Mouse (Mus musculus): ENCODE measurements around the gene Slc22a17. TPM values are rescaled to one million over a fixed set of nuclear protein-coding genes. Genes with fewer than 3 reads are reported as not detected.

The Slc22a17 gene
- total RNA-seq, 1 experiment = 5.2 TPM

DNA sequence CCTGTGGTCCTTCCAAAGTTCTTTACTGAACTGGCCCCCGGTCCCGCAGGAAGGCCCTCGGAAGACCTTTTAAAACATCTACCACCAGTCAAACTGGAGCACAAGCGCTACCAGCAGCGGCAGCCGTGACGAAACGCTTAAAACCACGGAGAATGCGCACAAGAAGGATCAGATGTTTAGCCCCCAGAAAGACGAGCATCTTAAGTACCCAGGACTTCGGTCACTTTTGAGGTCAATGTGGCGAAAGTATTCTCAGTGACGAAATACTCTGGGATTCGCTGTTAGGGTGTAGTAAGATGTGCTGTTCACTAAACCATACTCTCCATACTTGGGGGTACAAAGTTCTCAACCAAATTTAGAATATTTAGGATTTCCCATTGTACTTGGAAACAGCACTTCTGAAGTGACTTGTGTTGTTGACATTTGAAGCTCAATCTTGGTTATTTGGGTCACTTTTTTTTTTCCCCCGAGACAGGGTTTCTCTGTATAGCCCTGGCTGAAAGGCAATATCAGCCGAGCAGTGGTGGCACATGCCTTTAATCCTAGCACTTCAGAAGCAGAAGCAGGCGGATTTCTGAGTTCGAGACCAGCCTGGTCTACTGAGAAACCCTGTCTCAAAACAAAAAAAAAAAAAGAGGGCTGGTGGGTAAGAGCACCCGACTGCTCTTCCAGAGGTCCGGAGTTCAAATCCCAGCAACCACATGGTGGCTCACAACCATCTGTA lies 48.5 kb downstream of the Slc22a17 start:
- TF ChIP-seq MAFK (IDR thresholded peaks at IDR 0.05; ENCODE audit: insufficient read depth, low read depth, low read length) (no peak), HCFC1 (IDR thresholded peaks at IDR 0.05; ENCODE audit: borderline replicate concordance, insufficient read depth, low read length) (no peak), CHD2 (IDR thresholded peaks at IDR 0.05; ENCODE audit: low read depth, low read length) (no peak), ZNF384 (IDR thresholded peaks at IDR 0.05; ENCODE audit: low read depth, low read length) (no peak), ZC3H11A (IDR thresholded peaks at IDR 0.05; ENCODE audit: borderline replicate concordance, low read depth, low read length) (no peak)
- peak overlapping the region; percentile 88 to 94 for H3K4me3 ChIP-seq (ENCODE audit: insufficient read depth in 1 of 2, low read depth in 1 of 2, low read length in 2 of 2, poor library complexity in 1 of 2, severe bottlenecking in 1 of 2)
- H3K4me1 ChIP-seq (ENCODE audit: control insufficient read depth in 2 of 2, insufficient read depth in 2 of 2, low read length in 2 of 2, poor library complexity in 1 of 2) = 0 out of 4 replicates have a peak, but pooled peaks cover 0 to 2% of the 10 kb centered on the region in 2 experiments
- H3K9me3 ChIP-seq (ENCODE audit: control insufficient read depth, insufficient read depth, low read depth, low read length) = no peaks in the 10 kb centered on the region
- H3K9ac ChIP-seq (ENCODE audit: insufficient read depth, low read depth, low read length, poor library complexity, severe bottlenecking) = peak overlapping the region; percentile 66
- no peaks in the 10 kb centered on the region for H3K36me3 ChIP-seq (ENCODE audit: control insufficient read depth, insufficient read depth, low read length, poor library complexity, severe bottlenecking)
- DNase-seq (ENCODE audit: low read depth, low spot score) = no peak
- H3K27ac ChIP-seq (ENCODE audit: insufficient read depth, low read depth, low read length, poor library complexity, severe bottlenecking) = no peak overlapping the region
- in situ Hi-C loops (cut with MboI; ENCODE audit: low sequenced_read_pairs in 2 of 2, unreplicated experiment in 2 of 2) = no loop called here

DNA sequence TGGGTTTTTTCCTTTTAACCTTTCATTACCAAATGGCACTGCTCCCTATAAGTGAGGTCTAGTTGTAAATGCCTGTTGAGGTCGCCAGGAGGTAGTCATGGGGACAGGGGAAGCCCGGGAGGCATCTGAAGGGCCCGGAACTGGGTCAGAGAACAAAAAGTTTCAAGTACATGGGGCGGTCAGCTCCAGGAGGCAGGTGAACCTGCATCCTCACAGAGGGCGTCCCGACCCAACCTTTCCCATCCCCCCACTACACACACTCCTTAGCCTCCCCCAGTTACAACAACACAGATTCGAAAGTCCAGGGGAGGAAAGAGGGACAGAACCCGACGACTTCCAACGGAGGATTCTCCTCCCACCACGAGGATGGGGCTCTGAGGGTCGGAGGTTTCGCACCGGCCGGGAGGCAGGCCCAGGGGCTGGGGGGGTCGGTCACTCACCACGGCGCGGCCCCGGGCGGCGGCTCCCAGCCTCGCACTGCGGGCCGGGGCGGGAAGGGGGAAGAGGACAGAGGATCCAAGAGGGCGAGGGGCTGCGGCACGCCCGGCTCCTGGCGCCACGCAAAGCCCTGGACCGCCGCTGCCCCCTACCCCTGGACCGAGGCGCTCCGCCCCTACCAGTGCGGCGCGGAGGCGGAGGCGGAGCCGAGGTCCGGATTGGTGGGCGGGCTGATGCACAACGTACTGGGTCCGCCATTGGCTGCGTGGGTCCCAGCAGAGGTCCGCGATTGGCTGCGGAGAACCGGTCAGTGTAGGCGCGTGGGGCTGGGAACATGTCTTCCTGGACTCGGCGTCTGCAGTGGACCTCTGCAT lies 49.2 kb downstream of the Slc22a17 start:
- DNase-seq (ENCODE audit: low read depth, low spot score) = peak; percentile 64
- no peak for TF ChIP-seq ZC3H11A (IDR thresholded peaks at IDR 0.05; ENCODE audit: borderline replicate concordance, low read depth, low read length)
- TF ChIP-seq CHD2 (IDR thresholded peaks at IDR 0.05; ENCODE audit: low read depth, low read length) = no peak
- TF ChIP-seq MAFK (IDR thresholded peaks at IDR 0.05; ENCODE audit: insufficient read depth, low read depth, low read length) = no peak
- TF ChIP-seq HCFC1 (IDR thresholded peaks at IDR 0.05; ENCODE audit: borderline replicate concordance, insufficient read depth, low read length) = no peak
- TF ChIP-seq ZNF384 (IDR thresholded peaks at IDR 0.05; ENCODE audit: low read depth, low read length) = no peak
- Histone ChIP-seq H3K36me3 (ENCODE audit: control insufficient read depth, insufficient read depth, low read length, poor library complexity, severe bottlenecking) (no peaks in the 10 kb centered on the region), H3K9ac (ENCODE audit: insufficient read depth, low read depth, low read length, poor library complexity, severe bottlenecking) (peak overlapping the region; percentile 81), H3K9me3 (ENCODE audit: control insufficient read depth, insufficient read depth, low read depth, low read length) (no peaks in the 10 kb centered on the region), H3K4me3 (ENCODE audit: insufficient read depth in 1 of 2, low read depth in 1 of 2, low read length in 2 of 2, poor library complexity in 1 of 2, severe bottlenecking in 1 of 2) (peak overlapping the region; percentile 88 to 94), H3K4me1 (ENCODE audit: control insufficient read depth in 2 of 2, insufficient read depth in 2 of 2, low read length in 2 of 2, poor library complexity in 1 of 2) (0 out of 4 replicates have a peak, but pooled peaks cover 0 to 2% of the 10 kb centered on the region in 2 experiments), H3K27ac (ENCODE audit: insufficient read depth, low read depth, low read length, poor library complexity, severe bottlenecking) (no peak overlapping the region)
- in situ Hi-C loops (cut with MboI; ENCODE audit: low sequenced_read_pairs in 2 of 2, unreplicated experiment in 2 of 2) = no loop called here

DNA sequence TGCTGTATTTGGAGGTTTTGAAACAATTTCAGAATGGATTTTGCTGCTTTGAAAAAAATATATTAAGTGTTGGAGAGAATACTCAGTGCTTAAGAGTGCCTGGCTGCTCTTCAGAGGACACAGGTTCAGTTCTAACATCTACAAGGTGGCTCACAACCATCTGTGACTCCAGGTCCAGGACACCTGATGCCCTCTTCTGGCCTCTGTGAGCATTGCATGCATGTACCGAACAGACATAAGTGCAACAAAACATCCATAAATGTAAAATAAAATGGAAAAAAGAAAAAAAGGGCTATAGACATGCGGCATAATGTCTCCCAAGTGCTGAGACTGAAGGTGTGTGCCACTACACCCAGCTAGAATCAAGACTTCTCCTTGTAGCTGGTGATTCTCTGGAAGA lies 52.4 kb downstream of the Slc22a17 start:
- Histone ChIP-seq H3K9ac (ENCODE audit: insufficient read depth, low read depth, low read length, poor library complexity, severe bottlenecking) (no peak overlapping the region), H3K9me3 (ENCODE audit: control insufficient read depth, insufficient read depth, low read depth, low read length) (no peaks in the 10 kb centered on the region), H3K27ac (ENCODE audit: insufficient read depth, low read depth, low read length, poor library complexity, severe bottlenecking) (no peak overlapping the region), H3K4me1 (ENCODE audit: control insufficient read depth in 2 of 2, insufficient read depth in 2 of 2, low read length in 2 of 2, poor library complexity in 1 of 2) (no peaks in the 10 kb centered on the region), H3K4me3 (ENCODE audit: insufficient read depth in 1 of 2, low read depth in 1 of 2, low read length in 2 of 2, poor library complexity in 1 of 2, severe bottlenecking in 1 of 2) (no peak overlapping the region), H3K36me3 (ENCODE audit: control insufficient read depth, insufficient read depth, low read length, poor library complexity, severe bottlenecking) (peaks cover 9% of the 10 kb centered on the region)
- no peak for DNase-seq (ENCODE audit: low read depth, low spot score)
- TF ChIP-seq ZNF384 (IDR thresholded peaks at IDR 0.05; ENCODE audit: low read depth, low read length) (no peak), ZC3H11A (IDR thresholded peaks at IDR 0.05; ENCODE audit: borderline replicate concordance, low read depth, low read length) (0 out of 2 replicates have a peak, but pooled peaks have one; percentile 5)
- in situ Hi-C loops (cut with MboI; ENCODE audit: low sequenced_read_pairs in 2 of 2, unreplicated experiment in 2 of 2) = no loop called here

DNA sequence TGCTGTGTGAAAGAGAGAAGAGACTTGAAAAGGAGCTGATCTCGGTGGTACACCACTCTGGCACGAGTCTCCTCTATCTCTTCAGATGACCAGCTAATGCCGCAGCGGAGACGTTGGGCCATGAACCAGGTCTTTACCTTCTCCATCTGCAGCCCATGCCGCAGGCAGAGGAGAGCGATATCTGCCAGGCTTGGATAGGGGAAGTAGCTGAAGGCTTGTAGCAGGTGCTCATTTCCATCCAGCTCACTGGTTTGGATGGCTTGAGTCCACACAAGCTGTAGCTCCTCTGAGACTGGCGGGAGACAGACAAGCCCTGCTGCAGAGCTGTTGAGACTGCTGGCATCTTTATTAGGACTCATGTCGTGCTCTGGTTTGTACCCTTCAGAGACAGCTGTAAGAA lies 55.0 kb downstream of the Slc22a17 start:
- Histone ChIP-seq H3K36me3 (ENCODE audit: control insufficient read depth, insufficient read depth, low read length, poor library complexity, severe bottlenecking) (peaks cover 9% of the 10 kb centered on the region), H3K4me3 (ENCODE audit: insufficient read depth in 1 of 2, low read depth in 1 of 2, low read length in 2 of 2, poor library complexity in 1 of 2, severe bottlenecking in 1 of 2) (no peak overlapping the region), H3K9me3 (ENCODE audit: control insufficient read depth, insufficient read depth, low read depth, low read length) (no peaks in the 10 kb centered on the region), H3K27ac (ENCODE audit: insufficient read depth, low read depth, low read length, poor library complexity, severe bottlenecking) (no peak overlapping the region), H3K4me1 (ENCODE audit: control insufficient read depth in 2 of 2, insufficient read depth in 2 of 2, low read length in 2 of 2, poor library complexity in 1 of 2) (no peaks in the 10 kb centered on the region), H3K9ac (ENCODE audit: insufficient read depth, low read depth, low read length, poor library complexity, severe bottlenecking) (no peak overlapping the region)
- no peak for DNase-seq (ENCODE audit: low read depth, low spot score)
- TF ChIP-seq HCFC1 (IDR thresholded peaks at IDR 0.05; ENCODE audit: borderline replicate concordance, insufficient read depth, low read length) = no peak
- no peak for TF ChIP-seq ZC3H11A (IDR thresholded peaks at IDR 0.05; ENCODE audit: borderline replicate concordance, low read depth, low read length)
- no peak for TF ChIP-seq CHD2 (IDR thresholded peaks at IDR 0.05; ENCODE audit: low read depth, low read length)
- TF ChIP-seq MAFK (IDR thresholded peaks at IDR 0.05; ENCODE audit: insufficient read depth, low read depth, low read length) = no peak
- TF ChIP-seq ZNF384 (IDR thresholded peaks at IDR 0.05; ENCODE audit: low read depth, low read length) = no peak
- in situ Hi-C loops (cut with MboI; ENCODE audit: low sequenced_read_pairs in 2 of 2, unreplicated experiment in 2 of 2) = no loop called here

Measured in ES-E14 (cell line).